Mouse (Mus musculus) liver, embryonic 14.5 days (tissue): ENCODE measurements at regions not wholly inside any gene's neighbourhood (a gene's known extent, or its start where the extent isn't known, plus 50 kb on each side); places are given as distances from the start of the nearest gene placed in this dataset.

ENCODE experiments used
- ATAC-seq: fragments of 200-750 bp; cut with Nextera tagmentation; 2 replicates; pipeline ENCODE4 v1.8.0; 2017; ENCODE audit warnings: moderate number of reproducible peaks, mild to moderate bottlenecking, moderate library complexity; ENCODE audit not compliant: insufficient read depth
- DNase-seq, 3 experiments: peaks; one replicate each; pipeline ENCODE4 v3.0.0-alpha.2; 2012 to 2013; ENCODE audit warnings: low read depth in 3 of 3, low spot score in 3 of 3
- H3K27ac ChIP-seq: fragments of 300-500 bp; sonication (generic); 2 replicates; pipeline ENCODE4 v1.5.1; 2014; ENCODE audit warnings: moderate library complexity, mild to moderate bottlenecking, control low read depth, inconsistent platforms
- H3K27me3 ChIP-seq: fragments of 300-500 bp; sonication (generic); 2 replicates; pipeline ENCODE4 v1.6.1; 2014; ENCODE audit warnings: mild to moderate bottlenecking, low read length, moderate library complexity; ENCODE audit not compliant: control insufficient read depth, insufficient read depth
- H3K36me3 ChIP-seq: fragments of 300-500 bp; sonication (generic); replicated peaks from 2 replicates; pipeline ENCODE4 v1.6.1; 2014; ENCODE audit warnings: low read depth; ENCODE audit not compliant: control insufficient read depth, insufficient read depth
- H3K4me1 ChIP-seq, 2 experiments: fragments of 200-500 bp in 1 of 2; fragments of 300-500 bp in 1 of 2; sonication (generic) in 1 of 2; replicated peaks; 2 replicates each; pipeline ENCODE4 v1.6.1; 2012 to 2014; ENCODE audit warnings: antibody characterized with exemption in 1 of 2, inconsistent platforms in 1 of 2, low read length in 1 of 2; ENCODE audit not compliant: control insufficient read depth in 2 of 2, insufficient read depth in 2 of 2
- H3K4me2 ChIP-seq: fragments of 300-500 bp; sonication (generic); 2 replicates; pipeline ENCODE4 v1.6.1; 2014; ENCODE audit warnings: low read depth, mild to moderate bottlenecking, control low read depth, moderate library complexity
- H3K4me3 ChIP-seq, 2 experiments: fragments of 200-500 bp in 1 of 2; fragments of 300-500 bp in 1 of 2; sonication (generic) in 1 of 2; 2 replicates each; pipeline ENCODE4 v1.5.1; 2012 to 2014; ENCODE audit warnings: low read depth in 2 of 2, low read length in 2 of 2, mild to moderate bottlenecking in 2 of 2, control low read depth in 1 of 2, inconsistent platforms in 1 of 2, moderate library complexity in 1 of 2; ENCODE audit not compliant: insufficient read depth in 1 of 2
- H3K9ac ChIP-seq: fragments of 300-500 bp; sonication (generic); replicated peaks from 2 replicates; pipeline ENCODE4 v1.6.1; 2014; ENCODE audit warnings: mild to moderate bottlenecking, control low read depth, moderate library complexity
- H3K9me3 ChIP-seq: fragments of 300-500 bp; sonication (generic); 2 replicates; pipeline ENCODE4 v1.6.1; 2016; ENCODE audit warnings: low read length, mixed read lengths; ENCODE audit not compliant: control insufficient read depth
- CTCF ChIP-seq: IDR thresholded peaks from 2 replicates; pipeline ENCODE4 v1.5.1; 2016; ENCODE audit warnings: antibody characterized with exemption, low read depth, control low read depth
- EP300 ChIP-seq: IDR thresholded peaks from 2 replicates; pipeline ENCODE4 v1.6.1; 2016; ENCODE audit warnings: antibody characterized with exemption, low read depth
- WGBS: fragments of 180-500 bp; shearing (Covaris S2); extraction: QIAGEN DNeasy Blood & Tissue Kit; methylation state at CpG from one replicate; pipeline ENCODE4 v1.1.7; 2014; ENCODE audit not compliant: insufficient replicate concordance; 5-methylcytosine and 5-hydroxymethylcytosine counted together

DNA sequence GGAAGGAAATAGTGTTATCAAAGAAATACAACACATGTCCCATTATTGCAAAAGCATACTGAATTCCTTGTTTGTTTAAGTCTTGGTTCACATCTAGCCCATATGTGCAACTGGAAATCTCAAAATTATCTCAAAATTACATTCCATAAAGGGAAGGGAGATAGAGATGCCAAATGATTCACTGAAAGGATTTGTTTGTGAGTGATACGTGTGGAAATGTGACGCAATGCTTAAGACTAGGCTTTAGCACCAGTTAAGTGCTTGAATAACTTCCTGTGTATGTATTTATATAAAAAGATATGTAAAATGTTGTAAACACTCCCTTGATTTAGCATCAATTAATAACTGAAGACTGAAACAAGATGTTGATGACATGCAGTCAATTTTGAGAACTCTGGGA lies 526.6 kb downstream of the Slc22a22 start:
- no peak for TF ChIP-seq CTCF
- no peak for TF ChIP-seq EP300
- H3K27me3 ChIP-seq, result no peaks in the 10 kb centered on the region
- H3K4me2 ChIP-seq, result no peak overlapping the region
- ATAC-seq (no peak), DNase-seq (no peak)
- no peak overlapping the region for H3K9ac ChIP-seq
- no peak overlapping the region for H3K27ac ChIP-seq
- H3K9me3 ChIP-seq, result no peaks in the 10 kb centered on the region
- H3K4me3 ChIP-seq, result no peak overlapping the region
- H3K36me3 ChIP-seq, result no peaks in the 10 kb centered on the region
- H3K4me1 ChIP-seq, result no peaks in the 10 kb centered on the region
- WGBS, result 73% methylated on average over 2 of the region's 2 CpGs

DNA sequence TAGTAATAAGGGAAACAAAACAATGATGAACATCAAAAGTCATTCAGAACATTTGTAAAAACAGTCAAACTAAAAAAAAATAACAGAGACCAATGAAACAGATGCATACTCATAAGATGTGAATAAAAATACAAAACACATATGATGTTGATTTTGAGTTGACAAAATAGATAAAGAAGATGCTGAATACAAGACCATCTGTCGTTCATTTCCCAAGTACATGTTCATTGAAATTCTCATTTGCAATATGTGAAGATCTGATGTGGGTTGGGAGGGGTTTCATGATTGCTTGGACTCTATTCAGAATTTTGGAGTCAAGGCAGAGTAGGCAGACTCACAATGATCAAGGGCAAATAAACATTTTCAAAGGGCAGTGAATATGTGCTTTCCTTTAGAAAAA lies 536.5 kb downstream of the Slc22a22 start:
- WGBS, result 72% methylated on average over 1 of the region's 1 CpGs
- no peak for ATAC-seq
- no peak overlapping the region for H3K27ac ChIP-seq
- TF ChIP-seq CTCF (no peak), EP300 (no peak)
- no peak for DNase-seq
- no peak overlapping the region for H3K9ac ChIP-seq
- no peaks in the 10 kb centered on the region for H3K36me3 ChIP-seq
- no peak overlapping the region for H3K4me2 ChIP-seq
- no peaks in the 10 kb centered on the region for H3K4me1 ChIP-seq
- no peaks in the 10 kb centered on the region for H3K27me3 ChIP-seq
- no peak overlapping the region for H3K4me3 ChIP-seq
- H3K9me3 ChIP-seq, result no peaks in the 10 kb centered on the region

GRCm38 (mm10) chr15:56896553-56896952 lies 580.9 kb downstream of the Slc22a22 start:
- Histone ChIP-seq H3K4me3 (no peak overlapping the region), H3K4me2 (no peak overlapping the region), H3K36me3 (no peaks in the 10 kb centered on the region), H3K27ac (no peak overlapping the region), H3K4me1 (no peaks in the 10 kb centered on the region), H3K27me3 (no peaks in the 10 kb centered on the region), H3K9me3 (no peaks in the 10 kb centered on the region), H3K9ac (no peak overlapping the region)
- TF ChIP-seq EP300 (no peak), CTCF (no peak)
- ATAC-seq, result no peak
- no peak for DNase-seq

GRCm38 (mm10) chr15:56881501-56881900 lies 595.9 kb downstream of the Slc22a22 start:
- TF ChIP-seq EP300, result no peak
- no peak for TF ChIP-seq CTCF
- H3K27ac ChIP-seq, result no peak overlapping the region
- no peak for ATAC-seq
- no peak overlapping the region for H3K4me3 ChIP-seq
- no peak overlapping the region for H3K4me2 ChIP-seq
- H3K27me3 ChIP-seq, result no peaks in the 10 kb centered on the region
- DNase-seq, result no peak
- H3K4me1 ChIP-seq, result no peaks in the 10 kb centered on the region
- WGBS, result 30% methylated on average over 5 of the region's 5 CpGs
- no peak overlapping the region for H3K9ac ChIP-seq
- H3K9me3 ChIP-seq, result no peaks in the 10 kb centered on the region
- no peaks in the 10 kb centered on the region for H3K36me3 ChIP-seq

GRCm38 (mm10) chr15:56865879-56866278 lies 611.5 kb downstream of the Slc22a22 start:
- no peak overlapping the region for H3K4me3 ChIP-seq
- 72% methylated on average over 6 of the region's 6 CpGs for WGBS
- TF ChIP-seq EP300, result no peak
- no peak for TF ChIP-seq CTCF
- H3K27ac ChIP-seq, result no peak overlapping the region
- no peak overlapping the region for H3K9ac ChIP-seq
- no peaks in the 10 kb centered on the region for H3K9me3 ChIP-seq
- DNase-seq (no peak), ATAC-seq (no peak)
- H3K27me3 ChIP-seq, result no peaks in the 10 kb centered on the region
- H3K4me1 ChIP-seq, result no peaks in the 10 kb centered on the region
- H3K4me2 ChIP-seq, result no peak overlapping the region
- H3K36me3 ChIP-seq, result no peaks in the 10 kb centered on the region
